Mouse (Mus musculus): ENCODE results near the gene Klhl5. TPM values are rescaled to one million over a fixed set of nuclear protein-coding genes. Genes with fewer than 3 reads are reported as not detected.

Klhl5 gene
- total RNA-seq, 2 experiments from 2014 or later = 69.4 to 73.1 TPM

DNA sequence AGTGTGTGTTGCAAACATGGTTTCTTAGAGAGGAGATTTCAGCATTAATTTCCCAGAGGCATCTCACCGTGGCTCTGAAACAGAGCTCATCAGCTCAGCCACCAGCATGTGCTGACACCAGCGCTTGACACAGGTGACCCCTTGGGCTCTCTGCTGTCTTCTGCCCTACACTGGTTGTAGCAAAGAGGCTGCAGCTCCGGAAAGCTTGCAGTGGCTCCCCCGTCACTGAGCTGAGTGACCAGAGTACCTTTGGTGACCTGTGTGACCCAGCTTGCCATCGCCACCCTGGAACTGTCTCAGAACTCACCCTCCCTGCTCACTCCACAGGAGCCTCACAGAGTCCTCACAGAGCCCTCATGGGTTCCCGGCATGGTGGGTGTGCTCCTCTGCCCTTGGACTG is 34.9 kb downstream of the Klhl5 start:
- no peak for DNase-seq (ENCODE audit: low spot score in 2 of 2)

DNA sequence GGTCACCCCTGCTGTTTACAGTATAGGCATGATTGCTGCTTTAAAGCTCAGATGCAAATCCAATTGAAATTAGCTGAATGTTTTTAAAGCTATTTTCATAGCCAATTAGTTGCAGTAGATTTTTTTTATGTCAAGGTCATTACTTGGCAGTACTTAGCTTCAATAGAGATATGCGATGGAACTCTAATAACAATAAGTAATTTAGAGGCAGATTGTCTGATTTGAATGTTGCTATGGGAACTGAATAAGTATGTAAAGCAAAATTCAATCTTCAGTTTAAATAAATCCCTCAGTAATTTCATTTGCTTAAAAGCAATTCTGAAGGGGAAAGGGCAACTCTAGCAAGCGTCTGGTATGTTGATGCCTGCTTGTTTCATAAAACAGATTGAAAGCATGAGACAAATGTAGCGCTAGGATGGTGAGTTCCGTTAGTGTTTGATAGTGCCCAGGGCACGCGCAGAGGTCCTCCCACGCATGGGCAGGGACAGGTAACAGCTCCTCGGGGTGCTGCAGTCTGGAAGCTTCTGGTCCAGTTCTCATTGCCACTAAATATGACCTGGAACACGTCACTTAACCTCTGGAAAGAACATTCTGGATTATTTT is 38.3 kb downstream of the Klhl5 start:
- DNase-seq (ENCODE audit: low spot score in 2 of 2) = no peak

DNA sequence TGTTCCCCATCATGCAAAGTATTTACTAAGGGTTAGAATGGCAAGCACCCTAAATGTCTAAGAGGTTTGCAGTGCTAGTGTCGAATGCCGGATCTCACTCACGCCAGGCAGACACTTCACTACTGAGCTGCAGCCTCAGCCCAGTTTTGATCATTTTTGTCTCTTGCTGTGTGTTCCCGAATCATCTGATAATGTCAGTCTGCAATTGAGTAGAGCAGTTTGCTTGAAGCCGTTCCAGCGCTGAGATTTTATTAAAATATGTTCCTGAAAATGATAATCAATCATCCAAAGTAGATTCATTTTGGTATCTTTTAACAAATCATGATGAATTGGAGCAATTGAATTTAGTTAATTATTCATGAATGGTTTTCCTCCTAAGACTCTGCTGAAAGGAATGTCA is 39.4 kb downstream of the Klhl5 start:
- no peak for DNase-seq (ENCODE audit: low spot score in 2 of 2)

GRCm38 (mm10) chr5:65149706-65150105 is 42.4 kb downstream of the Klhl5 start:
- no peak for DNase-seq (ENCODE audit: low spot score in 2 of 2)

DNA sequence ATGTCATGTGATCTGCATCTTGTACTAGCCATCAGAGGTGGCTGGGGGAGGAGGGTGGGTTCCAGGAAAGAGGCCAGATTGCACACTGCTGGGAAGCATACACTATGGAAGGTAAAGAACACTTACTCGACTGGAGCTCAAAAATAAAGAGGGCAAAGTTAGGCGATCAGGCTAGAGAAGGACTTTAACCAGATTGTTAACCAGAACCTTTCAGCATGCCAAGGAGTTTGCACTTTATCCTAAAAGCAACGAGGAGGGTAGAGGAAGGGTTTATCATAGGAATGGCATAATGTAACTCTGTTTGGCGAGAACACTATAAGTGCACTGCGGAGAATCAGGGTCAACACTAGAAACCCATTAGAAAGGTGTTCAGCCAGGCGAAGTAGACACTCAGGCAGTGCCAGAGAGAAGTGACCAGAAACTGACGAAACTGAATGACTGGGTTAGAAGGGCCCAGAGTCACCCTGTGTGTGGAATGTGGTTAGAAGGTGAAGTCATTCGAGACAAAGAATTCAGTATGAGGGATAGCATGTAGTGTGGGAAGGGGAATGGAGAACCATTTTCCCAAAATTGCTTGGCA is 43.1 kb downstream of the Klhl5 start:
- no peak for DNase-seq (ENCODE audit: low spot score in 2 of 2)

DNA sequence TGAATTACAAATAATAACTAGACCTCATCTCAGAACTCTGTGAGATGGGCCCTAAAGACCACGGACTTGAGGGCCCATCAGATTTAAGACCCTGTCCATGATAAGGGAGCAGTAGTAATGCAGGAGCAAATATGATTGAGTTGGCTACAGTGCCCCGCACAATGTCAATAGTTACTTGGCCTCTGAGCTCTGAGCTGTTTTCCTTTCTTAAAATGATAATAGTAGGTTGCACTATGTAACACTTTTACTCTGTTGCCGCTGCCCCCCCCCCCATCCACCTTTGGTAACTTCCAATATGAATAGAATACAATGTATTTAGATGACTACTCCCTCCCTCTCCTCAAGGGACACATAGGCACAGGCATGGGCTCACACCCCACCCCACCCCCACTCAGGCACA is 43.9 kb downstream of the Klhl5 start:
- DNase-seq (ENCODE audit: low spot score in 2 of 2) = no peak

DNA sequence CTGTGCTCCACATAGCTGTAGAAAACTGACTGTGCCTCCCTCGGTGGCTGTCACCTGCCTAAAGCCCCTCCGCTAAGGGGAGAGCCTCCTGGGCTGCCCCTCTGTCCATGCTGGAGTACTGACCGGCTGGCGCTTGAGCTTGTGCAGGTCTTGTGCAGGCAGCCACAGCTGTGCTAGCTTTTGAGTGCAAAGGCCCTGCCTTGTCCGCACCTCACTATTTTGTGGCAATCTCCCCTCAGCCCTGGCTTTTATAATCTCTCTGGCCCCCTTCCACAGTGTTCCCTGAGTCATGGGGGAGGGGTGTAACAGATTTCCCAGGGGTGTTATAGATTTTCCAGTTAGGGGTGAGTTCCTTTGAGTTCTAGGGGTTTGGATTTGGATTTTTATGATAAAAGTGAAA is 44.4 kb downstream of the Klhl5 start:
- no peak for DNase-seq (ENCODE audit: low spot score in 2 of 2)

DNA sequence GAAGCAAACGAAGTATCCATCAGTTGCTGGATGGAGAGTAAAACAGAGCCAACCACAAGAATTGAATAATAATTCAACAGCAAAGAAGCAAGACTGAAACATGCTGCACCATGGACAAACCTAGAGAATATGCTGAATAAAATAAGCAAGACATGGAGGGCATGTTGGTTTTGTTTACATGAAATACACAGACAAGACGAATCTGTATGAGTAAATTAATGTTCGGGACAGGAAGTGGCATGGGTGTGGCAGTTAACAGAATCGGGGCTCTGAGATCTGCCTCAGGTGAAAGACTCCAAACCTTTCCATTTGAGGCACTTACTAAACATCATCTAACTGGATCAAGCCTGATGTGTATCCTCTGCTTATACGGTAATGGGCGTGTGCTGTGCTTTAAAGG is 46.9 kb downstream of the Klhl5 start:
- no peak for DNase-seq (ENCODE audit: low spot score in 2 of 2)

GRCm38 (mm10) chr5:65156853-65157252 is 49.5 kb downstream of the Klhl5 start:
- DNase-seq (ENCODE audit: low spot score in 2 of 2) = no peak

DNA sequence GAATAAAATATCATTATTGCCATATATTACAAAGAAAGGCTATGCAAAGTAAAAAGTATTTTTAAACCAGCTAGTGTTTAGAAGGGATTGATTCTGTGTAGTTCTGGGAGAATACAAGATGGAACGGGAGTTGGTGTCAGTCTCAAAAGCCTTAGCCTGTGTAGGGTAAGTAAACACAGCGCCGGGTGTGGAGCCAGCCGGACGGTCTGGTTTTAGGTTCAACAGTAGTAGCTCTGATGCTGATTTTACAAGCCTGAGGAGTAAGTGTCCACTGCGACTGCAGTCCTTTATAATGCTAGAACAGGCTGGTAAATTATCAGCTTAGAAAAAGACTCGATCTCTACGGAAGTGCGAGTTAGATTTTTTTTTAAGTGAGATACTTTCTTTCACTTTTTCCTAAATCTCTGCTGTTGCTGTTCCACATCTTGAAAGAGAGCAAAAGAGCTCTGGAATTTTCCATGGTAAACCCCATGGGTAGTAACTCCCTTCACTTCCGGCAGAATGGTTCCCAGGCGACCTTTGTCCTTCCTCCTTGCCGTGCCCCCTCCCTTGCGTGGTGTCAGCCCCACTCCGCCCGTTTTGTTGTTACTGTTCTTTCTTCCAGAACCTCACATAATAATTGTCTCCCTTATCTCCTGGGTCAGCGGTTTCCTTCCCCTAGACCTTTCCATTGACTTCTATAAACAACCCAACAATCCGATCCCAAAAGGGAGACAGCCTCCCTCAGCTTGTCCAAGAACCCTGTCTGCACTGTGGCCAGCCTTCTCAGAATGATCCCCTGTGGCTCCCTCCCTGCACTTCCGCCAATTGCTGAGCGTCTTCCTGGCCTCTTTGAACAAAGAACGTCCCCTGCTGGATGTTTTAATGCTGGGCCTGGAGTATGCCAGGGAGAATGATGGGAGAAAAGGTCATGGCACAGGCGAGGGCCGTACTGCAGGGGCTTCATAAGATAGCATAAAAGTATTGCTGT is 50.4 kb downstream of the Klhl5 start:
- DNase-seq (ENCODE audit: low spot score in 2 of 2) = no peak

DNA sequence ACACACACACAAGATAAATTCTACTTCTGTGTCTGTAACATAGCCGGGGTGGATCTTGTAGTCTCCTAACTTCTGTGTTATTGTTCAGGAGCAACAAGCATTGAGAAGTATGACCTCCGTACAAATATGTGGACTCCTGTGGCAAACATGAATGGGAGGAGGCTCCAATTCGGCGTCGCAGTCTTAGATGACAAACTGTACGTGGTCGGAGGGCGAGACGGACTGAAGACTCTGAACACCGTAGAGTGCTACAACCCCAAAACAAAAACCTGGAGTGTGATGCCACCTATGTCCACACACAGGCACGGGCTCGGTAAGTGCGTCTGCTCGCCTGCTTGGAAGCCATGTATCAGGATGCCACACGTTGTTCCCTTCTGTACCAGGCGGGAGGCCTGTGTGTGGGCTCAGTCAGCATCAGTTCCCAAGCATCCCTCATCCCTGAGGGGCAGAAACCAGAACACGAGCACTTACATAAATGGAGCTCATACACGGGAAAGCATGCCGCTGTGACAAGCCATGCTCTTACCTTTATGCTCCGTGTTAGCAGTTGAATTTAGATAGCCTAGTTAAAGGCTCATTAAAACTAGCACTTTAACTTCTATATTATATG is 51.5 kb downstream of the Klhl5 start:
- DNase-seq (ENCODE audit: low spot score in 2 of 2) = no peak

GRCm38 (mm10) chr5:65163001-65163400 is 55.7 kb downstream of the Klhl5 start:
- no peak for DNase-seq (ENCODE audit: low spot score in 2 of 2)

DNA sequence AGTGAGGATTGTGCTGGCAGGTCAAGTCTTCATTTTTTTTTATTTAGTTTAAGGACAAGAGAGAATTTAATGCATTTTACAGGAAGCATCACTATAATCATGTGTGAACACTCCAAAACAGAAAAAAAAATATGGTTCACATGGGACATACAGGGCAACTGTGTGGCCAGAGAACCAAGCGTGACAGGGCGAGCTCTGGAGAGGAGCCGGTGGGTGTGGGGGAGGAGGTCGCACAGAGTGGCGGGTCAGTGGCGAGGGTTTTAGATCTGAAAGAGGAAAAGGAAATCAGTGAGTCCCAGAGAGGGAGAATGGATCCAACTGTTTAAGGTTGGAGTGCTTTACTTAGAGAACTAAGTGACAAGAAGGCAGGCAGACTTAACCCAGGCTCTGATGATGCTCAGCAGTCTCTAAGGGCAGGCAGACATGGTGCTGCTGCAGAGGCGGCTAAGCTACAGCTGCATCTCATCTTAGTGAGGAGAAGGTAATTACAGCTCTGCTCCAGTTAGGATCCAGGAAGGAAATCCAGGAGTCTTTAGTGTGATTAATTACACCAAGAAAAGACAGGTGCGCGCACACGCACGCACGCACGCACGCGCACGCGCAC is 56.3 kb downstream of the Klhl5 start:
- DNase-seq (ENCODE audit: low spot score in 2 of 2) = no peak

DNA sequence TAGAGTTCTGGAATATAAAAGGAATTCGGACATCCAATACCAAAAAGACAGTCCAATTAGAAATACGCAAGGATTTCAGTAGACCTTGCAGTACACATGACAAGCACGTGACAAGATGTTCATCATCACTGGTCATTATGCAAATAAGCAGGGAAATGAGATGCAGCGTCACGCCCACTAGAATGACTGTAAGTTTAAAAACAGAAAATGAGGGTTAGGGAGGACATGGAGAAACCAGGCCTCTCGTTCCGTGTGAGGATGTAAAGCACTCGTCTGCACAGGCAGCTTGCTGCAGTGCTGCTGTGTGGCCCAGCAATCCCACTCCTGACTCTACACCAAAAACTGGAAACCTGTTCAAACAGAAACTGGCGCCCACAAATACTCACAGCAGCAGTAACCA is 62.9 kb downstream of the Klhl5 start:
- no peak for DNase-seq (ENCODE audit: low spot score in 2 of 2)

DNA sequence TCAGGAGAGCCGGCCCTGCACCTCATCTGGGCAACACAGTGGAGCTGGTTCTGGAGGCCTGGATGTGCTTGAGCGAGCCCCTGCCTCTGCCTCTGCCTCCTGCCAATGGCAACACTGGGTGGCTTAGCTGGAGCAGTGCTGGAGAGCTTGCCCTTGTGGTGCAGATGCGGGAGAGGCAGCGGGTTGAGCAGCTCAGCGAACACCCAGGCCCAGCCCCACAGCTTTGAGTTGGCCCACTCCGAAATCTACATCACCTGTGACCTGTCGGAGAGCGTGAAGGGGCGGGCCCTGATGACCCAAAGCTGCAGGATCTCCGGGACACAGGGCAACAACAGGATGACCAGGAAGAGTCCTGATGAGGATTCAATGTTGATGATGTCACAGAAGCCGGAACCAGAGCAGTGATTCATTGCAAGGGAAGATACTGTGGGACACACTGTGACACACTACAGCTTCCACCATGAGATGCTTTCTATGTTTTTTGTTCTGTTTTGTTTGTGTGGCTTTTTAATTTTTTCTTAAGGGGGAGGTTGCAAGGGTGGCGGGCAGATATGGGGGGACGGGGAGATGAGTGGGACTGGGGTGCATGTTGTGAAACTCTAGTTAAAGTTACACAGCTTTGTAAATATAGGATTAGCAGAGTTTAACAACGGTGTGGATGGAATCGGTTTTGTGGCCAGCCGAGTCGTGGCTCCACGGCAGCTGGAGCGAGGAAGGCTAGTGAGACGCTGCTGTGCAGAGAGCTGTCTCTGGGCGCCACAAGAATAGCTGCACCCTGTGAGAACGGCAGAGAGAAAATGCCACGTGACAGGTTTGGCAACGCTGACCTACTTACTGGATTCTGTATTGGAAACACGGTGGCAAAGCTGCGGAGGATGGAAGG is 67.9 kb downstream of the Klhl5 start:
- no peak for DNase-seq (ENCODE audit: low spot score in 2 of 2)

DNA sequence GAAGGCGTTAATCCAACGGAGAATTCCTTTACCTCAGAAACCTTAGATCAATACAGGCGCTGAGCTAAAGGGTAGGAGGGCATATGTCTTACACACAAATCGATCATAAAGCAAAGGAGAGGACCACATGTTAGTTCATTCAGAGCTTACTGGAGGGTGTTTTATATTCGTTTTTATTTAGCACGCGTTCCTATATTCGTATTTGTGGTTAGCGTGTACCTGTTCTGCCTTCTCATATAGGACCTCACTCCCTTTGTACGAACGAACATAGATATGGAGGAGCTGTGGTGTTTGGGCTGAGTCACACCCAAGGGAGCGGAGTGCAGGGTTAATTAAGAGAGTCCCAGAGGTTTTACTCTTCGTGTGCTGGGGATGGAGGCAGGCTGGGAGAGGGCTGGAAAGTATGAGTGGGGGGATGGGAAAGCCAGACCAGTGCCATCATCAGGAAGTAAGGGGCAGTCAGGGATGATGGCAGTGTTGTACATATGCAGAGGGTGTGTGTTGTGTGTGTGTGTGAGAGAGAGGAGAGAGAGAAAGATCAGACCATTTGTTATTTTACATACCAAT is 68.7 kb downstream of the Klhl5 start:
- DNase-seq (ENCODE audit: low spot score in 2 of 2) = no peak

GRCm38 (mm10) chr5:65177026-65177514 is 69.7 kb downstream of the Klhl5 start:
- no peak for DNase-seq (ENCODE audit: low spot score in 2 of 2)

DNA sequence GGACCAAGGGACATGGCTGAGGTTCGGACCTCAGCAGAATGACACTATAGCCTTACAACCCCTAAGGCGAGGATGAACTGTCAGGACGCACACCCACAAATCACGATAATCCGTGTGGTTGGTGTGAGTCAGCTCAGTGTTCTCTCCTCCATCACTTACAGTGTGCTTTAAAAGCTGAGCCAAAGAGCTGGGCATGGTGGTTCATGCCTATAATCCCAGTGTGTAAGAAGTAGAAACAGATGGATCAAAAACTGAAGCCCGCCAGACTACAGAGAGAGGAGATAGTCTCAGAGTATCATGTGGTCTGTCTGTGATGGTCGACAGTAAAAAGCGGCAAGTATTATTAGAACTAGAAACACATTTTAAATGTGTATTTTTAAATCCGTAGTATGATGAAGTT is 71.1 kb downstream of the Klhl5 start:
- DNase-seq (ENCODE audit: low spot score in 2 of 2) = no peak

GRCm38 (mm10) chr5:65181160-65181793 is 73.9 kb downstream of the Klhl5 start:
- DNase-seq (ENCODE audit: low spot score in 2 of 2) = no peak

DNA sequence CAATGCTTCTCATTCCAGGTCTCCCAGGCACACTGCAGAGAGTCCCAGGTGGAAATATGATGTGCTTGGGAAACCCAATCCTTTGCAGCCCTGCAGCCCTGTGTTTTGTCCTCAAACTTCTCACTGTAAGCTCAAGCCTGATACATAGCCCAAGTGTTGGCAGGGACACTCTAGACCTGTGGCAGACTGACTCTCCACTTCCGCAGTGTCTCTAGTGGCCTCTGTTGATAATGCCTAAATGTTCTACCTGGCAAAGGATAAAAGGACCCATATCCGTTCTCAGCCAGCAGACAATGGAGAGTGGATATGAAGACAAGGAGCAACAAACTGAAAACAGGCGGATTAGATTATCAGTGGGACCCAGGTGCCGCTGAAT is 74.4 kb downstream of the Klhl5 start:
- DNase-seq (ENCODE audit: low spot score in 2 of 2) = no peak
